Mouse (Mus musculus) liver (tissue): ENCODE measurements around the gene Crocc.

Source experiments
- DNase-seq: peaks from one replicate; pipeline ENCODE4 v3.0.0-alpha.2; 2020; ENCODE audit warnings: mixed read lengths

The Crocc gene

DNA sequence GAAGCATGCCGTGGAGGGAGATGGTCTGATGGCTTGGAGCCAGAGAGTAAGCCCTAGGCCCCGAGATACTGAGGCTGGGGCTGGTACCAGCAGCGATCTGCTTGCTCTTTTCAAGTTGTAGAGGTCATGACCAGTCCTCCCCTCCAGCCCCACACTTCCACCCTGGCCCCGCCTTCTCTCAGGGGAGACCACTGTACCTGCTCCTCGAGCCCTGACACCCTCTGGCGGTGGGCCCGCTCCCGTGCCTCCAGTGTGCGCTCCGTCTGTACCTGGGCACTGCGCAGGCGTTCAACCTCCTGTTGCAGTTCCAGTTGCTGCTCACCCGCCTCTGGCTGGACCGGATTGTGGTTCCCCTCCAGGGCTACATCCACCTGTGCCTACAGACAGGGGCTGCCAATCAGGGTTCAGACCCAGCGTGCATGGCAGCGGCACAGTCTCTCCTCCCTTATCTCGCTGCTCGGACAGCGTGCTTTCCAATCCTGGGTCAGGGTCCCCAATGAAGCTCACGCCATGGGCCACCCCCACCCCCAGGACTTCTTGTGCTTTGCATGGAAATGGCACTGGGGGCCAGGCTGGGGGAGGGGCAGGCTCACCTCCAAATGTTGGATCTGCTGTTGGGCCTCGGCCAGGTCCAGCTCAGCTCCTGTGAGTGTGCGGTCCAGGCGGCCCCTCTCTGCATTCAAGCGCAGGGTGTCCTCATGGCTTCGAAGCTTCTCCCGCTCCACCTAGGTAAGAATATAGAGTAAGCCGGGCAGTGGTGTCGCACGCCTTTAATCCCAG, 42.5 kb downstream of the Crocc start:
- DNase-seq = no peak

DNA sequence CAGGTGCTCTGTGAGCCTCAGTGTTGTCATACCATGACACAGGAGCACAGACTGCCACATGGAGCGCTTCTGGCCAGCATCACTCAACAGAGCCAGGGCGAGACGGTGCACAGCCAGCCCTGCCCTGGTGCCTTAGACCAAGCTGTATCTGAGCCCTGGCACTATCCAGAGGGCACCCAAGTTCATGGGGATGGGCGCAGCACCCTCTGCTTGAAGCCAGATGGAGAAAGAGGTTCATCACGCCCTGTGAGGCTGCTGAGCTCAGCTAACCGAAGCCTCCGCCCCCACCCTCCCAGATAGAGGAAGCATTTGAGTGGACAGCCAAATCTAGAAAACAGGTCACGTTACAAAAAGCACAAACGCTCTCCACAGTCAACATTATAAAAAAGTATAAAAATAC, 44.0 kb downstream of the Crocc start:
- DNase-seq = no peak

DNA sequence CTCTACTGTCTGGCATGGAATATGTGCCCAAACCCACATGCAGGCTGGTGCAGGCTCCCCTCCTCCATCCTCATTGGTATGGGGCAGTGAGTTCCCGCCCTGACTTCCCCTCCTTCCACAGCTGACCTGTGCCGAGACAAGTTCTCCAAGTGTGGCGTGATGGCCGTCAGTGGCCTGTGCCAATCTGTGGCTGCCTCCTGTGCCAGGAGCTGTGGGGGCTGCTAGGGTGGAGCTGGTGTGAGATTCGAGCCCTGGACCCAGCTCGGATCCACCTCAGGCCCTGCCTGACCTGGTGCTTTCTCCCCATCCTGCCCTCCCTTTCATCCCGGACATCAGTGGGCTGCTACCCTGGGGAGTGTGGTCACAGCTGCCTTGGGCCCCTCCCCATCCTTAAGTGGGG, 45.0 kb downstream of the Crocc start:
- no peak for DNase-seq

DNA sequence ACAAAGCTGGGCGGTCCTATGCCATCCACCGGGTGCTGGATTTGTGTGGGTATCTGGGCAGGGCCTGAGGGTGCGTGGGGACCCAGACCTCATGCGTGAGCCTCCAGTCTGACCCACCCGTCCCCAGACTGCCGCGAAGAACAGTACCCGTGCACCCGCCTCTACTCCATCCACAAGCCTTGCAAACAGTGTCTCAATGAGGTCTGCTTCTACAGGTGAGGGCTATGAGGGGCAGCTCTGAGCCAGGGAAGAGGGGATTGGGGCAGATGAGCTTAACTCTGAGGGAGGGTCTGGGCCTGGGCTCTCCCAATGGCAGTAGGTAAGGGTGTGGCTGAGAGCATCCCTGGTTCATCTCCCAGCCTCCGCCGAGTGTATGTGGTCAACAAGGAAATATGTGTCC, 45.5 kb downstream of the Crocc start:
- DNase-seq = no peak

DNA sequence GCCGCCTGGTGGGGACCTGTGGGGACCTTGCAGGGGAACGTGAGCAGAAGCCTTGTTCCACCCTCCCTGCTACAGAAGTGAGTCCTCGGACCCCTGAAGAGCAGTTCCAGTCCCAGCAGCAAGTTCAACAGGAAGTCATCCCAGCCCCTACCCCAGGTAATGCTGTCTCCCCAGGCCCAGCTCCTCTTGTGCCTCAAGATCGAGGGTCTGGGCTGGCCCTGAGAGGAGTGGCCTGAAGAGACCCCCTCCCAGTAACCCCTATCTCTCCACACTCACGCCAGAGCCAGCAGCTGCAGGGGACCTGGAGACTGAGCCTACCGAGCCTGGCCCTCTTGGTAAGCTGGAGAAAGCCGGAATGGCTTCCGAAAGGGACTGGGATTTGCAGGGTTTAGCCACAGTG, 46.2 kb downstream of the Crocc start:
- no peak for DNase-seq

DNA sequence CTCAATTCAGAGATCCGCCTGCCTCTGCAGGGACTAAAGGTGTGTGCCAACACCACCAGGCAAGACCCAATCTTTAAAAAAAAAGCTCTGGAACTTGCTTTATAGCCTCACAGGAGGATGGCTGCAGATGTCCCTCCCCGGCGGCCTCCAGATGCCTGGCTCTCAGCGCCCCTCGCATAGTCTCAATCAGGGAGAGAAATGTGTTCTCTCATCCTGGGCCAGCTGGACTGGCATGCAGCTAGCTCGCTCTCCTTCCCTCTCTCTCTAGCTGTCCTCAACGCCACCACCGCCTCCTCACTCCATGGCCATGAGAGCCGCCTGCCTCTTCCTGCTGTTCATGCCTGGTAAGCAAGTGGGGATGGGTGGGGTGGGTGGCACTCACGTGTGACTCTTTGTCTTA, 47.8 kb downstream of the Crocc start:
- DNase-seq = no peak

DNA sequence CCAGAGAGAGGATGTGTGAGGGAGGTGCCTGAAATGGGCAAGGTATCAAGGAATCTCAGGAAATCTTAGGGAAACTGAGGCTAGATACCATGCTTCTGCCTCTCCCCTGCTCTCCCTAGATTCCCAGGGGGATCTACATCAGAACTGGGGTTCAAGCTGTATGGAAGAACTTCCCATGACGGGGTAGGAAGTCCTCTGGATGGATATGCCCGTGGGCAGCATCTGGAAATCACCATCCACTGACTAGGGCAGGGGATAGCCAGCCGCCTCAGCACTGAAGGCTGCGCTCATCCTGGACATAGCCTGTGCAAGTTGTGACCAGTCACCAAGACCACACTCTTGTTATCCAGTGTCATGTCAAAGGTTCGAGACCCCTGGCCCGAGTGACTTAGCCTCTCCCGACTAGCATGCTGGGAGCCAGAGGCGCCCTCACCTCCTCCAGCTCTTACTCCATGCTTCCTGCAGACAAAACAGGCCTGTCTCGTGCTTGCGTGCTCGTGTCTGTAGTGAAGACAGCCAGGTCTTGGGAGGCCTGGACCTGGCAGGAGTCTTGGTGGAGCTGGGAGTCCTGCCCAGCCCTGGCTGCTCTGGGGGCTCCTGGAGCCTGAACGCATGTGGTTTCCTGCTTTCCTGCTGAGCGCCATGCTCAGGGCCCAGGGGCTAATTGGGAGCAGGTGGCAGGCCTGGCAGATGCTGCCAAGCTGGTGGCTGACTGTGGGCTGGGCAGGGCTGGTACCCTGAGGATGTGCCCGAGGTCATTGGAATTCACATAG, 48.6 kb downstream of the Crocc start:
- no peak for DNase-seq

DNA sequence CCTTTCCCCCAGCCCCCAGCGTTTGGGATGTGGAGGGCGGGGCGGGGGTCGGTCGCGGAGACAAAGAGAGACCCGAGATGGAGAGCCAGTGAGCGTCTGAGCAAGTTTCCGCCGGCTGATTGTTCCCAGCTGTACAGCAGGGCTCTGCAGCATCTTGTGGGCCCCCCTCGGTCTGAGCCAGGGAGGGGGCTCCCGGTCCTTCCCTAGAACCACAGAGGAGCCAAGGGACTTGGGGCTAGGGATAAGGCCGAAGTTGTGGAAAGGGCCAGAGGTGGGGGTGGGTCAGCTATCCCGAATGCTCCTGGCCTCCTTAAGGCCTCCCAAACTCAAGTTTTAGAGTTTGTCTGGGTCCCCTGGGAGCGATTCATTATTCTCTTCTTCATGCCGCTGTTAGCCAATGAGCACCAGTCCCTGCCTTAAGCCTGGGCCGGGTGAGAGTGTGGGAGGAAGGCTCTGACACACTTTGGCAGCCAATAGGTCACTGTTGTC, 49.4 kb downstream of the Crocc start:
- no peak for DNase-seq

DNA sequence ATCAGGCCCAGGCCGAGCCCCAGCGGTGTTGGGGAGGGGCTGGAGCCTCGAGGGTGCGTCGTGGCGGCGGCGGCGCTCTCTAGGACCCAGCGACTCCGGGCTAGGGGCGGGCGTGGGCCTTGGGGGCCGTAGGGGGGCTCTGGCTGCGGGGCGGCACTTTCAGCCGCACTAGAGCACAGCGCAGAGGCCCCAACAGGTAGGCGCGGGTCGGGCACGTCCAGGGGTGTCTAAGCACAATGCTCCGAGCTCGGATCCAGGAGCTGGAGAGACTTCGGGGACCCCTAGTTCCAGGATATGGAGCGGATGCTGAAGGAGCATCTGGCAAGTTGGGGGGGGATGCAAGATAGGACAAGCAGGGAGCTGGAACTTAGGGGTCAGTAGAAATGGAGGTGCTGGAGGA, 49.8 kb downstream of the Crocc start:
- peak; percentile 50 for DNase-seq

DNA sequence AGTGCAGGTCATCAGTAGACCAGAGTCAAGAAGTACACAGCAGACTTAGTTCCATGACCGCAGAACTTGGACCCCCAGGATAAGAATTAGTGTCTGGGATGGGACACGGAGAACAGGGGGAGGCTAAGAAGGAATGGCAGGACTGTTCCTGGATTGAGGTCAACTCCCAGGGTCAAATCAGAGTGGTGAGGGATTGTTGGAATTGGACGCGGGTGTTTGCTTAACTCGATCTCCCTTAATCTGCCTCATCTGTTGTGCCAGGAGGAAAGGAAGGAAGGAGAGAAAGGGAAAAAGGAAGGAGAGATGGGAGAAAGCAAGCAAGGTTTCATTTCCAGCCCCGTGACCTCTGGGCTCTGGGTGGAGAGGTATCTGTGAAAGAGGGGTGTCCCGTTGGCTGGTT, 50.2 kb downstream of the Crocc start, which contains the start of gene Mfap2:
Mfap2 (plus strand) TSS at position 301 of the 400 bp plus-strand sequence.
- DNase-seq = no peak

DNA sequence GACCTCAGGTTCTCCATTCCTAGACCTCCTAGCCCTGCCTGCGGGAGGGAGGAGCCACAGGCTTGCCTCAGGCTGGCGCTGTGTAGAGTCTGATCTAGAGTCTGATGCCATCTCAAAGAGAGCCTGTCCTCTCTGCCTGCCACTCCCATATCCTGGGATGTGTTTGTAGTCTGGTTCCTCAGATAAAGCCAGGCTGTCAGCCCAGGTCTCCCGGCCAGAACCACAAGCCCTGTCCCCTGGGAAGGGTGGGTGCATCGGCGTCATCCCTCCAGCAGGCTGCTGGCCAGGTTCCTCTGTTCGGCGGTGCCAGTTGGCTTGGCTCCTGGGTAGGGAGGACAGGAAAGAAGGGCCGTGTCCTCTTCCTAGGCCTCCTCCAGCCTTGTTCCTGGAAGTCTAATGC, 52.3 kb downstream of the Crocc start:
- DNase-seq = peak; percentile 56

DNA sequence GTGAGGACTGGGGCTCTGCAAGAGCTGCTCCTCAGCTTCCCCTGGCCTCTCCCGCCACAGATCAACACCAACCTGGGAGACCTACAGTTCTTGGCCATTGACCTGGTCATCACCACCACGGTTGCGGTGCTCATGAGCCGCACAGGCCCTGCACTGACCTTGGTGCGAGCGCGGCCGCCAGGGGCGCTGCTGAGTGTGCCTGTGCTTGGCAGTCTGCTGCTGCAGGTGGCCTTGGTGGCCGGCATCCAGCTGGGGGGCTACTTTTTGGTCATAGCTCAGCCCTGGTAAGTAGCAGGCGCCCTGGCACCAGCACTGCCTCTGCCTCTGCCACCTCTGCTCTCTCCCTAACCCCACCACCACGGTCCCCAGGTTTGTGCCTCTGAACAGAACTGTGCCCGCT, 54.4 kb downstream of the Crocc start:
- no peak for DNase-seq

DNA sequence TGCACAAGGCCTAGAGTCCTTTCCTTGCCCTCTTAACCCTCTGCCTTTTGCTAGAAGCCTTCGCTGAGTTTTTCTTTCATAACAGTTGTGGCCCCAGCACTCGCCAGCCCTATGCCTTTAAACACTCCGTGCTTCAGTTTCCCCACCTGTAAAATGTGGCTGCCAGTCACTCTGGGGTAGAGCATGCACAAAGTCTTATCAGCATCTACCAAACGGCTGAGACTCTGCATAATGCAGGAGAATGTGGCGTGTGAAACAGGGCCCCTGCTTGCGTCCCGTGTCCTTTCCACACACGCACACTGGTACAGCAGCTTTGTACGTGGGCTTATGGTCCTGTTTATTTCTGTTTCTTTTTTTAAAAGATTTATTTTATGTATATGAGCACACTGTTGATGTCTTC, 63.5 kb downstream of the Crocc start:
- DNase-seq = no peak

DNA sequence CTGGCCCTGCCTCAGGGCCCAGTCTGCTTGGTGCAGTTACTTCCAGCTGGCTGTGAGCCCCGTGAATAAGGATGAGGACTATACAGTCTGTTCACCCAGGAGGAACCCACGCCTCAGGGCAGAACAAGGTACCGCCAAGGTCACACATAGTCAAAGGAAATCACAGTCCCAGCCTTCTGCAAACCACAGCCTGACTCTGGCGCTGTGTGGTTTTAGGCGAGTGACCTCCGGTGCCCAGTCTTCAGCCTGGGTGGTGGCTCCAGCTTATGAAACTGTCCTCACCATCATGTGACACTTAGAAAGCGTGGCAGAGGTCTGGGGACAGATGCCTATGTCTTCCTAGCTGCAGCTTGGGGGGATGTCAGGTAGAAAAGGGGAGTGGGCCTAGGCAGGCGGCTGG, 64.5 kb downstream of the Crocc start:
- DNase-seq = no peak

DNA sequence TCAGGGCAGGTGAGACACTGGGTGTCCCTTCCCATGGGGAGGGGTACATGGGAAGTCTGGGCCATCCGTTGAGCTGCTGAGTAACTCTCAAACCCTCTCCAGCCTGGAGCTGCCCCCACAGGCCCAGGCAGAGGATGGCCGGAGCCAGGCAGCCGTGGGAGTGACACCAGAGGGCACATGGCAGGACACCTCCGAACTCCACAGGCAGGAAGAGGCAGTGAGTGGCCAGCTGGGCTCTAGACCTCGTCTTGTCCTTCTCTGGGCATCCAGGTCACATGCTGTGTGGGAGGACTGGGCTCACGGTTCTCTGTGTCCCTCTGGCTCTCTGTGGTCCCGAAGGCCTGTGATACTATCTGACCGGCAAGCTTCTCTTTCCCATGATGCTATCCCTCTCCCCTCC, 66.5 kb downstream of the Crocc start:
- no peak for DNase-seq

DNA sequence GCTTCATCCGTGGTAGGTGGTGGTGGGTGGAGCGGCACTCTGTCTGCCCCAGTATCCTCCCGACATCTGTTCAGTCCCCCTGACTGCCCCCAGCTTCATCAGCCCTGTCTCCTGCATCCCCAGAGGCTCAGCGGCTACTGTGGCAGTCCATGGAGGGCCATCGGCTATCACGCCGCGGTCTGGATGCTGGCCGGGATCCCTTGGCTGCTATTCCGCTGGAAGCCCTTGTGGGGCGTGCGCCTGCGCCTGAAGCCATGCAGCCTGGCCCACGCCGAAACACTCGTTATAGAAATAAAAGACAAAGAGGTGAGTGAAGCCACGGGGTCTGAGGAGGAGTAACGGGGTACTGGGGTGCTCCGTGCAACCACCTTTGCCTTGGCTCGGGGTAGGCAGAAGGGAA, 68.1 kb downstream of the Crocc start:
- DNase-seq = no peak

DNA sequence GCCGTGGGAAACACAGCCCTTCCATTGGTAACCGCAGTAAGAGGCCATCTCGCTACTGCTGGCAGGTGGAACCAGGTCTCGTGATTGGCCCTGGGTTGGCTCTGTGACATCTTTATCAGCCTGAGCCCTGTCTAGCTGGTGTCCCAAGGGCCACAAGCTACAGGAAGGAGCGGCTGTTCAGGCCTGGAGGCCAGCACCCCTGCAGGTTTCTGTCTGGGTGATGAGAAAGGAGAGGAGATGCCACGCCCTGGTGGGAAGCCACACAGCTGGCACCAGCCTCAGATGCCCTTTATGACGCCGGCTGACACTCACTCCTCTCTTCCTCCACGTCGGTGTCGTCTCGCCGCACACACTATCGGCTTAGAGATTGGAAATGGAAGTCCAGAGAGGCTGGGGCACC, 70.9 kb downstream of the Crocc start:
- no peak for DNase-seq

DNA sequence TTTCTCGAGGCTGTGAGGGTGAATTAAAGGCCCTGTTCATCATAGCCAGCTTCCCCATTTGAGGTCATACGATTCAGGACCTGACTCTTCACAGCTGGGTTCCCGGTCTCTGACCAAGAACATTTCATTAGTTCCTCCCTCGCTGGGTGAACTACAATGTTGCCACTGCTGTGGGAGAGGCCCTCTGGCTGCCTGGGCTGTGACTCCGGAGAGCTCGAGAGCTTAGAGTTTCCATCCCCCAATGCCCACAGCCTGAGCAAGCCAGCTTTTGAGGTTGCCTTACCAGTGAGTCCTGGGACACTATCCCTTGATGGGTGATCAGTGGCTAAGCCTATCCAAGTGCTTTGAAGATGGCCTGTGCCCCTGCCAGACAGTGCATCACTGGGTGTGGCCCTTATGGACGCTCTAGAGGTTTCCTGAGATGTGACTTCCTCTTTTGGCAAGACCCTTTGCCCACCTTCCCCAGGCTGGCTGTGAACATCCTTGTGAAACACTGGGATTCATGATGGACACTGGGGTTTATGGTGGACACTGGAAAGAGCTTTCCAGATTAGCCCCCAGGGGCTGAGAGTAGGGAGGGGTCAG, 71.6 kb downstream of the Crocc start:
- DNase-seq = no peak

DNA sequence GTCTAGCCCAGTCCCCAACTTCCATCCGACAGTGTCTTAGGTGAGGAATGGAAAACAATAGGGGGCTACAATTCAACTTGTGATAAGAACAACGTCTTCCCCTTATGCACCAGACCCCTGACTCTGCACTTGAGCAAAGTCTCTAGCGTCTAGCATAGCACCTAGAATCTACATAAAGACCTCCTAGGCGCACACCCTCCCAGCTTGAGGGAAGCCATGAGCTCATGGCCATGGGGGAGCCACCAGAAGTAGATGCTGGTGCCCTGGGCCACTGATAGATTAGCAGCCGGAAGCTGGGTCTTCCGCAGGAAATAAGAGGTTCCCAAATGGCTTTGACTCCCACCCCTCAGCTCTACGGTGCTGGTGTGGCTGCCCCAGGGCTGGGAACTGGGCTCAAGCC, 72.9 kb downstream of the Crocc start:
- DNase-seq = no peak

DNA sequence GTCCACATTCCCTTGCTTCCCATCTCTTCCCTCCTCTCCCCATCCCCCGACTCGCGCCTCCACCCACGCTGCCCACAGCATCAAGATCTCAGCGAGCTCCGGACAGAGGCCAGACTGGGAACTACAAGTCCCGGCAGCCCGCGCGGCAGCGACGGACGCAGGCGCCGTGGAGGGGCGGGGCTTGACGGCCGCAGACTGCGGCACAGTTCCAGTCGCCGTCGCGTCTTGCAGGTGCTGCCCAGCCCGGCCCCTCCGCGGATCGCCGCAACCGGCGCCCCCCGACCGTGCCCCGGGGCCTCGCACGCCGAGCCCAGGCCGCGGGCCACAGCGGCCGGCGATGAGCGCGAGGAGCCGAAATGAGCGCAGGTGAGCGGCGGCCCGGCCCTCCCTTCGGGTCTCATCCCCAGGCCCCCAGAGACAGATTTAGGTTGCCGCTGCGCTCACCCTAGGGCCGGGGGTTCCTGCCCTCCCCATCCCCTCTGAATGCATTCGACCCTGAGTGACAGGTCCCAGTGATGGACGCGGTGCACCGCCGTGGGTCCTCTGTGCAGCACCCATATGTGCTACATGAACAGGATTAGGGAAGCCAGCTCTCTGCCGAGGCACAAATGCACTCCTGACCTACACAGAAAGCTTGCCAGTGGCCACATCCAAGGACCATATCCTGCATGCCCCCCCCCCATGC, 73.5 kb downstream of the Crocc start, which contains the start of gene Atp13a2:
Atp13a2 (plus strand) TSS at position 163 of the 685 bp plus-strand sequence.
- DNase-seq = peak; percentile 89

DNA sequence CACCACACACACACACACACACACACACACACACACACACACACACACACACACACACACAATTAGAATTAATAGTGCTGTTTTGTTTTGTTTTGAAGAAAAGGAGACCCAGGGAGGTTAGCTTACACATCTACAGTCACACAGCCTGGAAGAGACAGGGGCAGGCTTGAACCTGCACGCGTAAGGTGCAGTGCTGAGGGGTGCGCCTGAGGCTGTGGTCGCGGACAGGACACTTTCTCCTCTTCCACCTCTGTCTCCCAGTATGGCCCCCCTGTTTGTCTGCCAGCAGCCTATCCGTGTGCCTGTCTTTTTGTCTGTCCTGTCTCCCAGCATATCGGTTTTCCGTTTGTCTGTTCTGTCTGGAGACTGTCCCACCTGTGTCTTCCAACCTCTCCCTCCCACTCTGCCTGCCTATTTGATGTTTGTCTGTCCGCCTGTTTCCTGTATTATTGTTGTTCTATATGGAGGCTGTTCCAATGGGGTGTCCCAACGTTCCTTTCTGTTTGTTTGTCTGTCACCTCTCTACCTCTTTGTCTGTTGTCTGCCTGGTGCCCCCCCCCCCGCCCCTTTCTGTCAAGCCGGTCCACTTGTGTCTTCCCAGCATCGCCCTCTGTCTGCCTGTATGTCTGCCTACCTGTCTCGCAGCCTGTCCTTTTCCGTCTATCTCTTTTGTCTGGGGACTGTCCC, 74.2 kb downstream of the Crocc start:
- DNase-seq = no peak

DNA sequence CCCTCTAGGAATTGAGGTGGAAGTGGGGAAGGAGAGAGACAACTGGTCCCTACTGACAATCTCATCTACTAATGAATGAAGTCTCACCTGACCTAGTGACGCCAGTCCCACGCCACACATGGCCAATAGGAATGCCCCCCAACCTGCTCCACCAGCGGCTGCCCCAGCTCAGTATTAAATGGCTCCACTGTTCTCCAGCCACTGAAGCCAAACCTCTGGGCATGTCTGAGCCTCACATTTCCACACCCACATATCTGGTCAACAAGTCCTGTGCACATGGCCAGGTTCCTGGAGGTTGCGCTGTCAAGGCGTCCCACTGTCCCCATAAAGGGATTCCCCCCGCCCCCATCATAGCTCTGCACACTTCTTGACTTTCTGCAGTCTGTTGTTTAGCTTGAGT, 75.8 kb downstream of the Crocc start:
- DNase-seq = no peak

DNA sequence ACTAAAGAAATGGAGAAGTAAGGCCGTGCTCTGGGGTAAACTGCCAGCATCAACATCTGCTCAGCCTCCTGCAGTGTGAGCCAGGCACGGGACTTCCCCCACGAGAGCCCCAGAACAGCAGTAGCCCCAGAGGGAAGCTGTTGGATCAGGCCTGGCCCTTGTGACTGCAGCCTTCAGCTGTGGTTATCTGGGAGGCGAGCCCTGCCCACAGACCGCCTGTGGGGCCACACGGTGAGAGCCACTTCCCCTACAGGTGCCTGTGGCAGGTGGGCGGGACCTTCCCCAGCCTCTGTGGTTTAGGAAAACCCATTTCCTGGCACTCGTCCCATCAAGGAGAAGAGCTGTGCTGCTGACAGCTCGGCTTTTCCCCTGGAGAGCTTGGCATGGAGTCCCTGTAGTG, 76.9 kb downstream of the Crocc start:
- peak; percentile 70 for DNase-seq
